Mouse (Mus musculus): ENCODE data around the gene Papss2.

DNA sequence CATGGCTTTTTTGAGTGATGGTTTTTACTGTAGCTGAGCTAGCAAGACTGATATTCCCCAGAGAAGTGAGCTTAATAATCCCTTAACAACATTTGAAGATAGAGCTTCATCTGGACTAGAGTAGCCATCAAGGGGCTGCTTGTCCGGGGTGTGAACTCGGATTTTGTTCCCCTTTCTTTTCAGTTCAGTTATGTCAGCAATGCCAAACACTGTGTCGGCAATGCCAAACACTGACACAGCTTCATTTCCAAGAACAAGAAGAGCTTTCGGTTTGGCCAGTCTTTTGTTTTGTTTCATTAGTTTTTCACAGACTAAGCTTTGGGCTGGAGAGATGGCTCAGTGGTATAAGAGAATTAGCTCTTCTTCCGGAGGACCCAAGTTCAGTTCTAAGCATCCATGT, 55.5 kb downstream of the Papss2 start:
- TF ChIP-seq POLR2A (IDR thresholded peaks at IDR 0.05; ENCODE audit: low read depth, low read length) (no peak), CTCF (conservative IDR thresholded peaks at IDR 0.05; ENCODE audit: insufficient read depth, insufficient read length, low read depth, low read length) (no peak)
